Mouse (Mus musculus) mammary gland, adult 2 months (tissue): ENCODE data around the gene Cenpn. TPM values are rescaled to one million over a fixed set of nuclear protein-coding genes. Genes with fewer than 3 reads are reported as not detected.

Experiments used
- polyA plus RNA-seq: library from polyadenylated mRNA; depleted of rRNA; stranded (reverse); fragments of >200 nt; gene quantifications from 2 replicates; pipeline ENCODE4 v1.2.3, GENCODE M21; 2012; ENCODE audit warnings: low replicate concordance; rRNA removed

Cenpn gene
- 1.6 and 2.2 TPM in 2 replicates for polyA plus RNA-seq

GRCm38 (mm10) chr8:116921337-116922059, at the start of gene Cenpn, which contains the start of gene Cmc2:
Cenpn (plus strand) TSS chr8:116921730.
Cmc2 (minus strand) TSS chr8:116921455.

GRCm38 (mm10) chr8:116943161-116943554, 21.6 kb downstream of the Cenpn start, which contains the start of gene Atmin:
Atmin (plus strand) TSS chr8:116943393.

GRCm38 (mm10) chr8:116978631-116979256, 57.2 kb downstream of the Cenpn start, which contains the start of gene 1700030J22Rik:
1700030J22Rik (minus strand) TSS chr8:116978959.

Other genes with a start within 250 kb of the Cenpn start
- 2.1 and 3.2 TPM in 2 replicates for gene Cdyl2, start 188.7 kb upstream of the Cenpn start, polyA plus RNA-seq
- 4.8 and 8.1 TPM in 2 replicates for gene Cmc2, start 275 bp upstream of the Cenpn start, polyA plus RNA-seq
- gene Atmin, start 21.7 kb downstream of the Cenpn start, polyA plus RNA-seq, result 15.5 and 17.7 TPM in 2 replicates
- gene 1700030J22Rik, start 57.2 kb downstream of the Cenpn start, polyA plus RNA-seq, result 0.24 and 0.36 TPM in 2 replicates
- 29.8 and 50.6 TPM in 2 replicates for gene Gcsh, start 71.8 kb downstream of the Cenpn start, polyA plus RNA-seq
- 0.32 and 0.39 TPM in 2 replicates for gene Pkd1l2, start 160.7 kb downstream of the Cenpn start, polyA plus RNA-seq
- 0.23 and 0.42 TPM in 2 replicates for gene Bco1, start 174.1 kb downstream of the Cenpn start, polyA plus RNA-seq
- gene Gan, start 236.4 kb downstream of the Cenpn start, polyA plus RNA-seq, result 7.0 and 8.1 TPM in 2 replicates